Mouse (Mus musculus): ENCODE measurements around the gene Fam126b.

DNA sequence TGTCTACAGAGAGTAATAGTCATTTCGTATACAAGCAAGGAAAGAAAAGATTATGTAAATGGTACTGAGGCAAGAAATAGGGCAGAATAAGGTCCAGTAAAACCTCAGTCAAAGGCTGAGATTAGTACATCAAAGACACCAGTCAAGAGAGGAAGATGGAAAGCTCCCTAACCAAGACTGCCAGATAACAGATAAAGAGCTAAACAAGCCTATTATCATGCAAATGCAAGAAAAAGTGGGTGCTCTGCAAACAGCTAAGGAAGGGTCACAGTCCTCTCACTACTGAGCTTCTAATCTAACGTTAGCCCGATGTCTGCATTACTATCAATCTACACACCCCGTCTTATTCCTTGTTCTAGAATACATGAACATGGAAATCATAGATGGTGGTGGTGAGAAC, 15.7 kb downstream of the Fam126b start:
- no peak for TF ChIP-seq GATA1 (IDR thresholded peaks at IDR 0.05; ENCODE audit: borderline replicate concordance, low read length)
- no peak for TF ChIP-seq FLI1 (IDR thresholded peaks at IDR 0.05; ENCODE audit: low read length)

All from megakaryocyte, embryonic 14.5 days (primary cell).